Mouse (Mus musculus) left cerebral cortex, postnatal 10 days (tissue): Measurements from ENCODE around the gene Fam122a. TPM values are rescaled to one million over a fixed set of nuclear protein-coding genes. Genes with fewer than 3 reads are reported as not detected.

Experiments
- DNase-seq, 2 experiments: peaks; one replicate each; pipeline ENCODE4 v3.0.0; 2021 to 2022; ENCODE audit warnings: low spot score in 2 of 2, mixed read lengths in 1 of 2; ENCODE audit errors: extremely low spot score in 1 of 2
- intact Hi-C: fragments of 180-260 bp; cut with DNase I; formaldehyde crosslinking; loops from one replicate; pipeline ENCODE4 v1.15.1; 2025
- total RNA-seq, 2 experiments: library from RNA; stranded (reverse); gene quantifications; 2 replicates each; pipeline ENCODE4 v1.2.3; 2021

Gene Fam122a
- total RNA-seq, 2 experiments from 2014 or later, result 31.0 to 31.5 TPM

DNA sequence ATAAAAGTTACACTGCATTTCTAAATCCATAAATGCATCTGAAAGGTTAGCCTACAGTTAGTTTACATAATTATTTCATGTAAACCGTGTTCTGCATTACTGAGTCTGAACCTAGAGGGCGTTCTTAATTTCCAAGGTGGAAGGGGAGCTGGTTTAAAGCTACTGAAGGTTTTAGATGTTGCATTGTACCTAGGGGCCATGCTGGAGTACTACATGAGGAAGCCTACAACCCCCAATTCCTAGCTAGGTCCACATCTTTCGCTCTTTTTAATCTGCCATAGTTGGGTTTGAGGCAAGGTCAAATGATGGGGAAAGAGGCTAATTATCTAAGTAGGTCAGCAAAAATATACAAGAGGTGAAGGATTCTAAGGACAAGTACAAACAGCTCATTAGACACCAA lies 25.5 kb downstream of the Fam122a start:
- DNase-seq, result no peak
- intact Hi-C loops, result no loop called here

GRCm38 (mm10) chr19:24450740-24451139 lies 26.4 kb downstream of the Fam122a start:
- DNase-seq, result no peak
- intact Hi-C loops, result no loop called here

DNA sequence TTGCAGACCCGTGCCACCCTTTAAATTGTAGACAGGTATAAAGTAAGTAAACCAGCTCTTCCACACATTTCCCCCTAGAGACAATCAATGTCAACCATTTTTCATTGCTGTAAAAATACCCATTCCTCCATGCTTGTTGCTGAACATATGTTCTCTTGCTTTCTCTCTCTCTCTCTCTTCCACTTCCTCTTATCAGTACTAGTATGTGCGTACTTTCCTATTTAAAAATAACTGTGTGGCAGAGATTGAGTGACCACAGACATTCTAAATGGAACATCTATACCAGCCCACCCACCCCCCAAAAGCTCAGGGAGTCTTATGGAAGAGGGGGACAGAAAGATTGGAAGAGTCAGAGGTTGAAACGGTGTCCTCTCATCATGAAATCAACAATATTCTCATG lies 32.8 kb downstream of the Fam122a start:
- intact Hi-C loops, result no loop called here
- no peak for DNase-seq

DNA sequence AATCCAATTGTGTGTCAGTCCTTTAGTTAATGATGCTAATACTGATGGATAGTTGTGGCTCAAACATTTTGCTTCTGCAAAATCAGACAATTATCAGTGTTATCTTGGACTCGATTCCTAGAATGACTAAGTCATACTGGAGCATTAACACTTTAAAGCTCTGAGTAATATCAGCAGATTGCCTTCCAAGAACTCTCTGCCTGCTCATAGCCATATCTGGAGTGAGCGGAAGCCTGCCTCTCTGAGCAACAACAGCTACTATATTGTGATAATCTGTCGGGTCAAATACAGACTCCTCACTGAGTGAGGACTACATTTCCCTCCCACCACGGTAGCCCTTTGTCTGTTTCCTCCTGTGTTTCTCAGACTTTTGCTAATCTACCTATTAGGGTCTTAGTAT lies 37.4 kb downstream of the Fam122a start:
- no peak for DNase-seq
- intact Hi-C loops, result no loop called here

GRCm38 (mm10) chr19:24434291-24434690 lies 42.9 kb downstream of the Fam122a start:
- intact Hi-C loops, result no loop called here
- no peak for DNase-seq

GRCm38 (mm10) chr19:24432447-24432846 lies 44.7 kb downstream of the Fam122a start:
- no peak for DNase-seq
- intact Hi-C loops, result no loop called here

DNA sequence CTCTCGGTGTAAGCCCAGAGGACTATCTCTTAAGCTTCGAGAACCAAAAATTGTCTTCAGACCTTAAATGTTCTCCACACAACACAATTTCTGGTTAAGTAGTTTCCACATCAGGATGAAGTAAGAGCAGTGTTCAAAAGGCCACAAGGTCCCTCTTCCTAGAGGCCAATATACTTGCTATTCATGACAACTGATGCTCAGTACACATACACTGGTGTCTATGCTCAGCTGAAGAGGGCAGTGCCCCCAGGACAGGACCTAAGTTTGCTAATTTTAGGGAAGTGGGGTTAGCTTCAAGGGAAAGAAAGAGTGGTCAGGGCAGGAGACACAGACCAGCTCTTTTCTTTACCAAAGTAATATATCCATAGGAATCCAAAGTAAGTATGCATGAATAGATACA lies 45.8 kb downstream of the Fam122a start:
- intact Hi-C loops, result no loop called here
- DNase-seq, result no peak

- intact Hi-C loops, result no loop called here
- no peak for DNase-seq
Observed at GRCm38 (mm10) chr19:24428011-24428410, 49.1 kb downstream of the Fam122a start.

- intact Hi-C loops, result no loop called here
- no peak for DNase-seq
Observed at GRCm38 (mm10) chr19:24427258-24427657, 49.9 kb downstream of the Fam122a start.

DNA sequence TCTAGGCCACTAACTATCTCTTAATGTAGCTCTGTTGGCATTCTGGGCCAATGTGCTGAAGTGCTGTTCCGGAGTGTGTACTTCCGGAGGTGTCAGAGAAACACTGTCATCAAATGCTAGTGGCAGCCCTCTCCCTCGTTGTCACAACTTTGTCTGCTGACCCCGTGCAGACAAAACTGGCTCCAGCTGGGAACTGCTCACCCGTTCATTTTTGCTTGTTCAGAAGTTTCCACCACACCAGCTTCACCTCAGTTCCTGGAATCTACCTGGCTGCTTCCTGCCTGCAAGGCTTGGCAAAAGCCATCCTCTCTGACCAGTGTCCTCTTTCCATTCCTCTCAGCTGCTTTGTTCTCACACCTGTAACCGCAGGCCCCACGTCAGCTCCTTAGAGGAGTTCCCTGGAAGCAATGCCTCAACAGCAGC lies 50.4 kb downstream of the Fam122a start:
- intact Hi-C loops, result no loop called here
- no peak for DNase-seq

Other genes starting within 250 kb of the Fam122a start
- gene Fxn, start 196.8 kb downstream of the Fam122a start, total RNA-seq, result 10 to 100 TPM; 10.4 to 10.5 TPM
- gene Pip5k1b, start 78.5 kb upstream of the Fam122a start, total RNA-seq, result 1 to 10 TPM; 8.1 to 8.2 TPM
- under 1 TPM; 0.61 to 0.84 TPM for gene Tmem252, start 196.7 kb upstream of the Fam122a start, total RNA-seq